Mouse (Mus musculus) liver, embryonic 14.5 days (tissue): ENCODE results near the gene Gstp3.

Experiments used
- CTCF ChIP-seq: IDR thresholded peaks from 2 replicates; pipeline ENCODE4 v1.5.1; 2016; ENCODE audit warnings: antibody characterized with exemption, low read depth, control low read depth
- EP300 ChIP-seq: IDR thresholded peaks from 2 replicates; pipeline ENCODE4 v1.6.1; 2016; ENCODE audit warnings: antibody characterized with exemption, low read depth

- TF ChIP-seq EP300 (no peak), CTCF (peak; percentile 100)
These were observed 39.7 kb upstream of the Gstp3 start for GRCm38 (mm10) chr19:4099056-4099455.
